Mouse (Mus musculus): ENCODE measurements at regions not wholly inside any gene's neighbourhood (a gene's known extent, or its start where the extent isn't known, plus 50 kb on each side); places are given as distances from the start of the nearest gene placed in this dataset.
A peak's percentile ranks its signal among the peaks of the same experiment; 100 is the strongest.
"Not testable (repeated sequence)": the region's sequence is repeated elsewhere in the genome, so short reads cannot be mapped to it uniquely, and the experiment has no call there.

- no peak for DNase-seq (ENCODE audit: low spot score)
Observed at GRCm38 (mm10) chr3:118194754-118195153, 326.0 kb upstream of the Snx7 start.

GRCm38 (mm10) chr3:118189382-118189781, 320.6 kb upstream of the Snx7 start:
- DNase-seq (ENCODE audit: low spot score), result no peak

- no peak for DNase-seq (ENCODE audit: low spot score)
Observed at GRCm38 (mm10) chr3:118177446-118177845, 308.7 kb upstream of the Snx7 start.

- DNase-seq (ENCODE audit: low spot score), result no peak
Observed at GRCm38 (mm10) chr3:118162916-118163315, 294.2 kb upstream of the Snx7 start.

- DNase-seq (ENCODE audit: low spot score), result no peak
Observed at GRCm38 (mm10) chr3:118144788-118145187, 276.1 kb upstream of the Snx7 start.

GRCm38 (mm10) chr3:118141731-118142130, 273.0 kb upstream of the Snx7 start:
- DNase-seq (ENCODE audit: low spot score), result no peak

GRCm38 (mm10) chr3:118140108-118140507, 271.4 kb upstream of the Snx7 start:
- no peak for DNase-seq (ENCODE audit: low spot score)

GRCm38 (mm10) chr3:118128349-118128748, 259.6 kb upstream of the Snx7 start:
- not testable (repeated sequence) for DNase-seq (ENCODE audit: low spot score)

GRCm38 (mm10) chr3:118102635-118103034, 233.9 kb upstream of the Snx7 start:
- no peak for DNase-seq (ENCODE audit: low spot score)

- no peak for DNase-seq (ENCODE audit: low spot score)
Observed at GRCm38 (mm10) chr3:118084508-118084907, 215.8 kb upstream of the Snx7 start.

- DNase-seq (ENCODE audit: low spot score), result peak; percentile 9
Observed at GRCm38 (mm10) chr3:118072363-118072762, 203.6 kb upstream of the Snx7 start.

GRCm38 (mm10) chr3:118070129-118070528, 201.4 kb upstream of the Snx7 start:
- no peak for DNase-seq (ENCODE audit: low spot score)

GRCm38 (mm10) chr3:118063679-118064078, 194.9 kb upstream of the Snx7 start:
- DNase-seq (ENCODE audit: low spot score), result no peak

GRCm38 (mm10) chr3:118062569-118062968, 193.8 kb upstream of the Snx7 start:
- no peak for DNase-seq (ENCODE audit: low spot score)

GRCm38 (mm10) chr3:118047016-118047415, 178.3 kb upstream of the Snx7 start:
- no peak for DNase-seq (ENCODE audit: low spot score)

- no peak for DNase-seq (ENCODE audit: low spot score)
Observed at GRCm38 (mm10) chr3:118046536-118046935, 177.8 kb upstream of the Snx7 start.

GRCm38 (mm10) chr3:118036501-118036900, 167.8 kb upstream of the Snx7 start:
- peak; percentile 6 for DNase-seq (ENCODE audit: low spot score)

- no peak for DNase-seq (ENCODE audit: low spot score)
Observed at GRCm38 (mm10) chr3:117995401-117995800, 126.7 kb upstream of the Snx7 start.

- DNase-seq (ENCODE audit: low spot score), result no peak
Observed at GRCm38 (mm10) chr3:117994110-117994509, 125.4 kb upstream of the Snx7 start.

- no peak for DNase-seq (ENCODE audit: low spot score)
Observed at GRCm38 (mm10) chr3:117990561-117990960, 121.8 kb upstream of the Snx7 start.

- DNase-seq (ENCODE audit: low spot score), result no peak
Observed at GRCm38 (mm10) chr3:117988443-117988842, 119.7 kb upstream of the Snx7 start.

GRCm38 (mm10) chr3:117975638-117976037, 106.9 kb upstream of the Snx7 start:
- DNase-seq (ENCODE audit: low spot score), result no peak

GRCm38 (mm10) chr3:117968805-117969204, 100.1 kb upstream of the Snx7 start:
- no peak for DNase-seq (ENCODE audit: low spot score)

- peak; percentile 27 for DNase-seq (ENCODE audit: low spot score)
Observed at GRCm38 (mm10) chr3:117938426-117938825, 69.7 kb upstream of the Snx7 start.

- DNase-seq (ENCODE audit: low spot score), result no peak
Observed at GRCm38 (mm10) chr3:117927527-117927926, 58.8 kb upstream of the Snx7 start.
